Mouse (Mus musculus): ENCODE results near the gene Mylk3. TPM values are rescaled to one million over a fixed set of nuclear protein-coding genes. Genes with fewer than 3 reads are reported as not detected.

Mylk3 gene
- polyA plus RNA-seq, 2 experiments from 2014 or later: not detected

DNA sequence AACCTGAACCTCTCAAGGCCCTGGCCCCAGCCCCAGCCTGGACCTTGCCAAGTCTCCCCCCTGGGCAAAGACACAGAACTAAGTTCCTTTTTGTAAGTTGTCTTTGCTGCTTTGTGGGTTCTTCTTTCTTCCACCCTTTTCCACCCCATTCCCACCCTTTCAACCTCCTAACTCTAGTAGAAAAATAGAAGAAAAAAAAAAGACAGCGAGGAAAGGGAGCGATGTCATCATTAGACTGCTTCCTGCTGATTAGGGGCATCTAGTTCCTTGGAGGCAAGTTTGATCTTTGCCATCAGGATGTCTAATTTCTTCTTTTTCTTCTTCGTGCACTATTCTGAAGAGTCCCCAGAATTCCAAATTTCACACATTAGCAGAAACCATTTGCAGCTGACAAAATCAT lies 73.1 kb downstream of the Mylk3 start:
- ATAC-seq: no peak

DNA sequence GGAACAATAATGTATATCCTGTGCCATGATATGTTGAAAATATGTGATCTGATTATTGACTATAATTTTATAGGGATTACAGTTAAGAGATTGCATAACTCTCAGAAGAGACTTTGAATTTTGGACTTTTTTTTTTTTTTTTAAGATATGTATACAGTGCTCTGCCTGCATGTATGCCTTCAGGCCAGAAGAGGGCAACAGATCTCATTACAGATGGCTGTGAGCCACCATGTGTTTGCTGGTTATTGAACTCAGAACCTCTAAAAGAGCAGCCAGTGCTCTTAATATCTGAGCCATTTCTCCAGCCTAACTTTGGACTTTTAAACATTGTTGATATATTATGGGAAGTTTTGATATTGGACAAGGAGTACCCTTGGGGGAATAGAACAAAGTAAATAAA lies 74.4 kb downstream of the Mylk3 start:
- ATAC-seq: no peak

DNA sequence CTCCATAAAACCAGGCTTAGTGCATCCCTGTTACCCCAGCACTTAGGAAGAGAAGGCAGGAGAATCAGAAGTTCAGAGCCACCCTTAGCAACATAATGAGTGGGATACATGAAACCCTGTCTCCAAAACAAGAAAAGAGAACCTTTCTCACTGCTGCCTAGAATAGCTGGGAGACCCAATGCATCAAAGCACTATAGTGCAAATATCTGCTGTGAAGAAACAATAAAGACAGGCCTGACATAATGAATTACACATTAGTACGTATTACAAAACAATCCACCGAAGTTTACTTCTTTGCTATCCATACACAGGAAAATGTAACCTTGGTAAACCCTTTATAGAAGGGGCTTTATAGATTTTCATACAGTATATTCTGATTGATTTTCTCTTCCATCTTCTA lies 77.6 kb downstream of the Mylk3 start:
- ATAC-seq: no peak

DNA sequence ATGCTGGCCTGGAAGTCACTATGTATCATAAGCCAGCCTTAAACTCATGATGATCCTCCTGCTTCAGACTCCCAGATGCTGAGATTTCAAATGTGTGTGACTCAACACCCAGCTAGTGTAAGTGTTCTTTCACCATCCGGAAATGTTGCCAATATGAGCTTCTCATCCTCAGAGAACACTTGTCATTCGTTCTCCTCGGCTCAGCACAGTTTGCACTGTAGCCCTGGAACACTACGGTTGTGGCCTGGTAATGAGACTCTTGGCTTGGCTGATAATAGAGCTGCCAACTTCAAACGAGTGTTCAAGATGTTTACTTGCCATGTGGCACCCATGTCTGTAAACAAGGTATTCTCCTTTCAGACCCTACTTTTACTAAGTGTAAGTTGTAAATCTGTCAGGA lies 82.6 kb downstream of the Mylk3 start:
- no peak for ATAC-seq

DNA sequence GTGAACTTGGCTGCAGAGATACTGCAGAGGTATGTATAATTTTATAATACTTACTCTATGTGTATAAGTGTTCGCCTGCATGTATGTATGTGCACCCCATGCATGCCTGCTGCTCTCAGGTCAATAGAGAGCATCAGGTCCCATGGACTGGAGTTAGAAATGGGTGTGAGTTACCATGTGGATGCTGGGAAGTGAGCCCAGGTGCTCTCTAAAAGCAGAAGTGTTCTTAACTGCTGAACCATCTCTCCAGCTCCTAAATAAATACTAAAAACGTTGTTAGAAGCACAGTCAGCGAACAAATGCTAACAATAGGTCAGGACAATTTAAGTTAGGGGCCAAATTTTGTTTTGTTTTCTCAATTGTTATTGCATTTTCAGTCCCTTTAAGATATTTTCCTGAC lies 83.2 kb downstream of the Mylk3 start:
- no peak for ATAC-seq

DNA sequence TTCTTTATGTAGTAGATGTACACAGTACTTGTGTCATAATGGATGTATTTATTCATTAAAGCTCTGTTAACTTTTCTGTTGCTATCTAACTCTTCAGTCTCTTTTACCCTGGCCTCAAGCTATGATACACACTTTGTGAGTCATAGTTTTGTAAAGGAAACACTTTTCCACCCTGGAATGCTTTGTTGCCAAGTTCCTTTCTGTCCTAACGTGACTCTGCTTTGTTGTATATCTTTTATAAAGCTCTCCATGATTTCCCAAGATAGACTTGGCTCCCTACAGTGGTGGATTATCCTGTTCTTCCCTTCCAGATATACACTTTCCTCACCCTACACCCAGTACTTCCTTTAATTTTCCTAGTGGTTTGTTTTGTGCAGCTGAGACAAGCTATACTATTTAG lies 84.2 kb downstream of the Mylk3 start:
- no peak for ATAC-seq

DNA sequence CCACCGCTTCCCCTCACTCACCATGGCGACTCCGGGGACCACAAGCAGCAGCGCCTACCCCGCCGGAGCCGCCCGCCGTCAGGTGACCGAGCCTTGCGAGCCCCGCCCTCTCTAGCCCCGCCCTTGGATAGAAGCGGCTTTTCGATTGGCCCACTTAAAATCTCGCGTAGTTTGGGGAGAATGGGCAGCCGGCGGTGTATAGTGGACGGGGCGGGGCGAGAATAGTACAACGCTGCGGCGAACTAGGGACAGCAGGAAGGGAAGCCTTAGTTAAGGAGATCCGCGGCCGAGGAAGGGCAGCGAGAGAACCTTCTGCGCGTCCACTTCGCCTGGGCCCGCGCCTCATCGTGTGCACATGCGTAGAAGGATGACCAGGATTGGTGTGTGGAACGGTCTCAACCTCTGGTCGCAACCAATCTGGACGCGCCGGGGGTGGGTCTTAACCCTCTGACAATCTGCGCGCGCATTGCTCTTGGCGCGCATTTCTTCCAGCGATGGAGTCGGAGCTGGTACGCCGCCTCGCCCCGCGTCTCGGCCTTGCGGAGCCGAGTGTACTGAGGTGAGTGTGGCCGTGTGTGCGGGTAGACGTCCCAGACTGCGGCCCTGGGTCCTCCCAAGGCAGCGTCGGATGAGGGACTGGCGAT lies 86.6 kb downstream of the Mylk3 start, which contains the start of the genes Orc6 and Vps35:
Gene Orc6, plus strand, starts transcription at position 199 of the 644 bp plus-strand sequence.
Gene Vps35, minus strand, starts transcription at position 369 of the 644 bp plus-strand sequence.
- ATAC-seq: peak; percentile 91

DNA sequence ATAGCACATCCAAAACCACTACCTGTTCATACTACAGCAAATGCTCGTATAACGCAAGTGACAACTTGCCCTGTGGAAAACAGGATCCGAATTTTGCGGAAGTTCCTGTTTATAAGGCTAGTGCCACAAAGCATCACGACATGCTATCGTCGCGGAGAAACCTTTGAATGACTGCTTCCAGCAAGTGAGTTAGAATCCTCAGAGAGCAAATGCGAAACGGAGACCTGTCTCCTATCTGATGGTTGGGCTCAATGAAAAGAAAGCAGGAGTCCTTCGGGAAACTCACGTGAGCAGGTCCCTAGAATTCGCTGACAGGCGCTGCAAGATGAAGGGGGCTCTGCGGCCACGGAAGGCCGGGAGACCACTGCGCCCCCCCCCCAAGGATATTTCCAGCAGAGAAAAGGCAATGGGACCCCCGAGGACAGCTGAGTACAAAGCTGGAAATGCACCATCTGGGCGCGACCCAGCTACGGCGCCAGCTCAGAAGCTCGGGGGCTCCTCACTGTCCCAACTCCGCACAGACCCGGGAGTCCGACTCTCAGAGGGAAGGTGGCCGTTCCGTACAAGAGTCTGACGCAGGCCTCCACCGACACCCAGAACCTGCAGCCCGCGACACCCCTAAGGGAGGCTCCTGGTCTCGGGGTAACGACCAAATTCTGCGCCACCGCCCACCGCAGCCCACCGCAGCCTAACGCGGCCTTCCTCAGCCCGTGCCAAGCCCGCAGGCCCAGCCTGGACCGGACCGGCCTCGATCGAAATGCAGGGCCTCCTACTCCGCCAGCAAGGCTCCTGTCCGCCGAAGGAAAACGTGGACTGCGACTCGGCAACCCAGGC lies 87.3 kb downstream of the Mylk3 start:
- no peak for ATAC-seq

DNA sequence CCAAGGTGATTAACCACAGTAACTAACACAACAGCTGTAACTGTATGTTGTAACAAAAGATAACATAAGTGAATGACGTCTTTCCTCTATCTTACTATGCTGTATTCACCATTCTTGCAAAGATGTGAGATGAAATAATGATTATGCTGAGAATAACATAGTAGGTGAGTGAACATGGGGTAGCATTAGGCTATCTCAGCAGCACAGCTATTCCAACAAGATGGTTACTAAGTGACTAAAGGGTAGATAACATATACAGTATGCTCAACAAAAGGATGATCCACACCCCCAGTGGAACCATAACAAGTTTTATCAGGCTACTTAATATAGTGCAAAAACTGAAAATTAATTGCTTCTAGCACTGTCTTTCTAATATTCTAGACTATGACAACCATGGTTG lies 99.3 kb downstream of the Mylk3 start:
- ATAC-seq: no peak

Other genes starting within 250 kb of the Mylk3 start
- under 1 TPM in 1 of 2 experiments, not detected in 1; 0.20 TPM for gene Cks1brt, start 234.4 kb downstream of the Mylk3 start, polyA plus RNA-seq (2017; shearing (Covaris generic))
- not detected for gene Olfr371, start 160.4 kb downstream of the Mylk3 start, polyA plus RNA-seq (2017; shearing (Covaris generic))
- gene Orc6, start 86.7 kb downstream of the Mylk3 start, polyA plus RNA-seq (2017; shearing (Covaris generic)): 10 to 100 TPM; 46.3 to 53.2 TPM
- gene Vps35, start 86.5 kb downstream of the Mylk3 start, polyA plus RNA-seq (2017; shearing (Covaris generic)): 100 to 1,000 TPM; 101 to 109 TPM
- 10 to 100 TPM; 68.8 to 82.9 TPM for gene 4921524J17Rik, start 46.5 kb upstream of the Mylk3 start, polyA plus RNA-seq (2017; shearing (Covaris generic))
- under 1 TPM; 0.24 to 0.65 TPM for gene Gpt2, start 106.2 kb upstream of the Mylk3 start, polyA plus RNA-seq (2017; shearing (Covaris generic))
- gene Dnaja2, start 169.0 kb upstream of the Mylk3 start, polyA plus RNA-seq (2017; shearing (Covaris generic)): 100 to 1,000 TPM; 171 to 183 TPM